Mouse (Mus musculus): Measurements from ENCODE around the gene Tomm7. TPM values are rescaled to one million over a fixed set of nuclear protein-coding genes. Genes with fewer than 3 reads are reported as not detected.
"Not testable (repeated sequence)": the region's sequence is repeated elsewhere in the genome, so short reads cannot be mapped to it uniquely, and the experiment has no call there.

The Tomm7 gene
- polyA plus RNA-seq, 1 experiment from 2014 or later = 118 TPM

DNA sequence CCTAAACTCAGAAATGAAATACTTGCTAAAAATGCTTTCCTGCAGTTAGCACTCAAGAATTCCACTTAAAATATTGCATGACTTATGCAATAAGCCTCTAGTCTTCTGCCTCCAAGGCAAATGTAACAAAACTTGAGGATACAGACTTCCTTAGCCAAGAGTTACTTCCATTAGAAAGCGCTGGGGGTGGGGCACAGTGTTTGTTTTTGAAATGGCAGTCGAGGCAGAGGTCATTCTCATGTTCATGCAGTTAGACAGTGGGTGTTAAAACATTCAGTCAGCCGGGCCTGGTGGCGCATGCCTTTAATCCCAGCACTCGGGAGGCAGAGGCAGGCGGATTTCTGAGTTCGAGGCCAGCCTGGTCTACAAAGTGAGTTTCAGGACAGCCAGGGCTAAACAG, 5.8 kb downstream of the Tomm7 start:
- peaks cover 9% of the 10 kb centered on the region for H3K36me3 ChIP-seq (ENCODE audit: control insufficient read depth, insufficient read depth)
- 81% methylated on average over 7 of the region's 7 CpGs for WGBS
- no peak overlapping the region for H3K4me2 ChIP-seq (replicated peaks; ENCODE audit: low read depth)

DNA sequence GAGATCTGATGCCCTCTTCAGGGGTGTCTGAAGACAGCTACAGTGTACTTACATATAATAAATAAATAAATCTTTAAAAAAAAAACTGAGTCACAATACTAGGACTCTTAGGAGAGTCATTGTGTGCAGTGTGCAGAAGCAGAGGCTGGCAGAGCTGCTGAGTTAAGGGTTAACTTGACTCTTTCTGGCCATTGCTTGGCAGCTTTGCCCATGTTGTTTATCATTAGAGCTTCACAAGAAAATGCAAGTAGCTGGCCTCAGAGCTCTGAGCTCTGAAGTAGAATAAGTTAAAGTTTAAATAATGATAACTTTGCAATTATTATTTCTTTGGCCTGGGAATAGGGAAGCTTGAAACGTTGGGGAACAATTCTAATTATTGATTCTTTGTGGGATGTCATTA, 8.3 kb downstream of the Tomm7 start:
- H3K36me3 ChIP-seq (ENCODE audit: control insufficient read depth, insufficient read depth); ATAC-seq; H3K9me3 ChIP-seq (ENCODE audit: control insufficient read depth); H3K4me3 ChIP-seq (ENCODE audit: low read depth, low read length); H3K4me1 ChIP-seq (replicated peaks; ENCODE audit: control insufficient read depth, insufficient read depth, low read length); H3K27ac ChIP-seq (ENCODE audit: low read depth, low read length); H3K27me3 ChIP-seq (replicated peaks; ENCODE audit: control insufficient read depth, insufficient read depth, low read length); H3K9ac ChIP-seq (ENCODE audit: low read depth, low read length); H3K4me2 ChIP-seq (replicated peaks; ENCODE audit: low read depth): not testable (repeated sequence)
- WGBS = 47% methylated on average over 1 of the region's 1 CpGs

More for the DNA sequence above, 5.8 kb downstream of the Tomm7 start:
- no peak overlapping the region for H3K4me3 ChIP-seq (ENCODE audit: low read depth, low read length)
- H3K9ac ChIP-seq (ENCODE audit: low read depth, low read length) = no peak overlapping the region
- no peak overlapping the region for H3K27ac ChIP-seq (ENCODE audit: low read depth, low read length)
- no peak for ATAC-seq
- no peaks in the 10 kb centered on the region for H3K27me3 ChIP-seq (replicated peaks; ENCODE audit: control insufficient read depth, insufficient read depth, low read length)
- TF ChIP-seq CTCF (IDR thresholded peaks at IDR 0.05; ENCODE audit: low read depth) = no peak
- no peaks in the 10 kb centered on the region; the same call in 1 of the 2 replicates for H3K4me1 ChIP-seq (replicated peaks; ENCODE audit: control insufficient read depth, insufficient read depth, low read length)
- no peaks in the 10 kb centered on the region for H3K9me3 ChIP-seq (ENCODE audit: control insufficient read depth)

DNA sequence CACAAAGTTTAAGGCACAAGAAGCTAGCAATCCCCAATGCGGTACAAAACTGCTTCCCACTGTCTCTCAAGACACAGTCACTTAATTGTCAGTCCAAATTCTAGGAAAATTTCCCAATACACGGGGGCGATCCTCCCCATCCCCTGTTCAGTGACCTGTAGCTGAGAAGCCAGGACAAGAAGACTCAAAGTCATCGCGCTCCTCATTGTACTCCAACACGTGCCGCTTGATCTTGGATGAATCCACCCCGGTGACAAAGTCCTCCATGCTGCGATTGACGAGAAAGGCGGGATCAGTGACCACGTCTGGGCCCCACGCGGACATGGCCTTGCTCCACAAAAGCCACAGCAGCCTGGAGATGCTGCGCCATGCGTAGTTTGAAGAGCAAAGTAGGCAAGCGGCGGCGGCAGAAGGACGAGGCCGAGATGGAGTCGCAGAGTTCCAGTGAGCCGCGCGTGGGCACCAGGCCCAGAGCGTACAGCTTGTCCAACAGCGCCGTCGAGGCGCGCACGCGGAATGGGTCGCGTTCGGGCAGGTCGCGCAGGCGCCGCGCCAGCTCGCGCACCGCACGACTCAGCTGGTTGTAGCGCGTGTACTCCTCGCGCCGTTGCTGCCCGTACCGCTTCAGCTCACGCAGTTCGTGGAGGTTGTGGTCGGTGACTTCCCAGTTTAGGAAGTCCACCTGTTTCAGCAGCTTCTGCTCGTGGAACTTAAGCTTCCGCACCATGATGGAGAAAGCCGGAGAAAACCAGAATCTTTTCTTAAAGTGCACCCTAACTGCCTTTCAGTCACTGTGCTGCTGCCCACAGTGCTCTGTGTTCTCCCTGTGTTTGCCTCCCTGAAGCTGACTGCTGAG, 12.8 kb downstream of the Tomm7 start:
- peak overlapping the region; percentile 24; the same call in 1 of the 2 replicates for H3K4me2 ChIP-seq (replicated peaks; ENCODE audit: low read depth)
- WGBS = 35% methylated on average over 58 of the region's 58 CpGs
- no peak for ATAC-seq
- H3K9ac ChIP-seq (ENCODE audit: low read depth, low read length) = no peak overlapping the region
- no peaks in the 10 kb centered on the region for H3K4me1 ChIP-seq (replicated peaks; ENCODE audit: control insufficient read depth, insufficient read depth, low read length)
- H3K9me3 ChIP-seq (ENCODE audit: control insufficient read depth) = no peaks in the 10 kb centered on the region
- peaks cover 8% of the 10 kb centered on the region; the same call in 1 of the 2 replicates for H3K27me3 ChIP-seq (replicated peaks; ENCODE audit: control insufficient read depth, insufficient read depth, low read length)
- TF ChIP-seq CTCF (IDR thresholded peaks at IDR 0.05; ENCODE audit: low read depth) = no peak
- no peak overlapping the region for H3K27ac ChIP-seq (ENCODE audit: low read depth, low read length)
- peak overlapping the region; percentile 14; the same call in 1 of the 2 replicates for H3K4me3 ChIP-seq (ENCODE audit: low read depth, low read length)
- no peaks in the 10 kb centered on the region for H3K36me3 ChIP-seq (ENCODE audit: control insufficient read depth, insufficient read depth)

- H3K27me3 ChIP-seq (replicated peaks; ENCODE audit: control insufficient read depth, insufficient read depth, low read length) = peaks cover 5% of the 10 kb centered on the region; the same call in 1 of the 2 replicates
- no peak overlapping the region for H3K27ac ChIP-seq (ENCODE audit: low read depth, low read length)
- no peaks in the 10 kb centered on the region for H3K36me3 ChIP-seq (ENCODE audit: control insufficient read depth, insufficient read depth)
- TF ChIP-seq CTCF (IDR thresholded peaks at IDR 0.05; ENCODE audit: low read depth) = peak; percentile 81
- ATAC-seq = no peak
- no peak overlapping the region for H3K4me3 ChIP-seq (ENCODE audit: low read depth, low read length)
- no peak overlapping the region for H3K9ac ChIP-seq (ENCODE audit: low read depth, low read length)
- H3K4me1 ChIP-seq (replicated peaks; ENCODE audit: control insufficient read depth, insufficient read depth, low read length) = no peaks in the 10 kb centered on the region
- H3K4me2 ChIP-seq (replicated peaks; ENCODE audit: low read depth) = no peak overlapping the region
- WGBS = 30% methylated on average over 11 of the region's 11 CpGs
- no peaks in the 10 kb centered on the region for H3K9me3 ChIP-seq (ENCODE audit: control insufficient read depth)
These were observed 17.5 kb downstream of the Tomm7 start for GRCm38 (mm10) chr5:23826321-23827004.

DNA sequence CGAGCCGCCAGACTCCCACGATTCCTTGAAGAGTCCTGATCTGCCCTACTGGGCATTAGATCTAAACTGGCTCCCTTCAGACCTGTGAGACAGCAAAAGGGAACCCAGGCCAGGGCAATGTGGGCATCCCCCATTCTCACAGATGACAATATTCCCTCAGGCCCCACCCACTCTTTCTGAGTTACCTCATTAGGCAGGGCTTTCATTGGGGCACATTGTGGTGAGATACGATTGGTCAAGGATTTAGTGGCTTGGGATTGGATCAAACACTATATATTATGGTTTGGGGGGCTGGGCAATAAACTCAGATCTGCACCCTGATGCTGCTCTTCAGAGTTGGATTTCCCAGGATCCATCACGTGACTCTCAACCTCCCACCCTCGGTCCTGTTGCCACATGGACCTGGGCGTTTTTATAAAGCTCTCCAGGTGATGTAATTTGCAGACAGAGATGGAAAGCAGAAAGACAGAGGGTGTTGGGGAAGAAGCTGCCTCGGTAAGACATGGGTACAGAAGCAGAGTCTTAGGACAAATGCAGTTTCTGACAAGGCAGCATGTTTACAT, 19.7 kb downstream of the Tomm7 start:
- no peak for TF ChIP-seq CTCF (IDR thresholded peaks at IDR 0.05; ENCODE audit: low read depth)
- no peak for ATAC-seq
- peaks cover 5% of the 10 kb centered on the region for H3K36me3 ChIP-seq (ENCODE audit: control insufficient read depth, insufficient read depth)
- WGBS = 69% methylated on average over 8 of the region's 8 CpGs
- H3K4me2 ChIP-seq (replicated peaks; ENCODE audit: low read depth) = no peak overlapping the region
- no peaks in the 10 kb centered on the region for H3K27me3 ChIP-seq (replicated peaks; ENCODE audit: control insufficient read depth, insufficient read depth, low read length)
- H3K9ac ChIP-seq (ENCODE audit: low read depth, low read length) = no peak overlapping the region
- no peaks in the 10 kb centered on the region for H3K4me1 ChIP-seq (replicated peaks; ENCODE audit: control insufficient read depth, insufficient read depth, low read length)
- H3K9me3 ChIP-seq (ENCODE audit: control insufficient read depth) = no peaks in the 10 kb centered on the region
- H3K4me3 ChIP-seq (ENCODE audit: low read depth, low read length) = no peak overlapping the region
- H3K27ac ChIP-seq (ENCODE audit: low read depth, low read length) = no peak overlapping the region

DNA sequence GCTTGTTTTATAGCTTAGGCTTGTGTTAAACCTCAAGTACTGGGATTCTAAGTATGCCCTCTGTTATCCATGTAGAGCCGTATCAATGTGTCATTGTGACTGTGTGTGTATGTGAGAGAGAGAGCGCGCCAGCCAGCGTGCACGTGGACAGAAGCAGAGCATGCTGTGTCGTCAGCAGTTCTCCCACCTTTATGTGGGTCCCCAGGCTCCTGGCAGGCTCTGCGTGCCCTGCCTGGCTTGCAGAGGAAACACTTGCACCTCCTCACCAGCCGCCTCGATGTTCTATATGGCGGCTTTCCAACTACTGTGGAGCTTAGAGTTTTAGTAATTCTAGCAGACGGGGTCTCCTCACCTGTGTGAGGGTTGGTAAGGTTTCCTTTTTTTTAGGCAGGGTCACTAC, 21.7 kb downstream of the Tomm7 start:
- TF ChIP-seq CTCF (IDR thresholded peaks at IDR 0.05; ENCODE audit: low read depth) = no peak
- H3K4me3 ChIP-seq (ENCODE audit: low read depth, low read length) = no peak overlapping the region
- peaks cover 14% of the 10 kb centered on the region for H3K36me3 ChIP-seq (ENCODE audit: control insufficient read depth, insufficient read depth)
- H3K9ac ChIP-seq (ENCODE audit: low read depth, low read length) = no peak overlapping the region
- H3K4me1 ChIP-seq (replicated peaks; ENCODE audit: control insufficient read depth, insufficient read depth, low read length) = no peaks in the 10 kb centered on the region
- no peak overlapping the region for H3K27ac ChIP-seq (ENCODE audit: low read depth, low read length)
- ATAC-seq = no peak
- no peak overlapping the region for H3K4me2 ChIP-seq (replicated peaks; ENCODE audit: low read depth)
- H3K9me3 ChIP-seq (ENCODE audit: control insufficient read depth) = no peaks in the 10 kb centered on the region
- 78% methylated on average over 11 of the region's 11 CpGs for WGBS
- no peaks in the 10 kb centered on the region for H3K27me3 ChIP-seq (replicated peaks; ENCODE audit: control insufficient read depth, insufficient read depth, low read length)

Data from intestine, postnatal 0 days (tissue).